Mouse (Mus musculus) spleen, postnatal 10 days (tissue): Measurements from ENCODE around the gene Ppp1r3d.

ENCODE experiments used
- DNase-seq, 2 experiments: peaks; one replicate each; pipeline ENCODE4 v3.0.0; 2021 to 2022; ENCODE audit warnings: low spot score in 2 of 2

The Ppp1r3d gene

DNA sequence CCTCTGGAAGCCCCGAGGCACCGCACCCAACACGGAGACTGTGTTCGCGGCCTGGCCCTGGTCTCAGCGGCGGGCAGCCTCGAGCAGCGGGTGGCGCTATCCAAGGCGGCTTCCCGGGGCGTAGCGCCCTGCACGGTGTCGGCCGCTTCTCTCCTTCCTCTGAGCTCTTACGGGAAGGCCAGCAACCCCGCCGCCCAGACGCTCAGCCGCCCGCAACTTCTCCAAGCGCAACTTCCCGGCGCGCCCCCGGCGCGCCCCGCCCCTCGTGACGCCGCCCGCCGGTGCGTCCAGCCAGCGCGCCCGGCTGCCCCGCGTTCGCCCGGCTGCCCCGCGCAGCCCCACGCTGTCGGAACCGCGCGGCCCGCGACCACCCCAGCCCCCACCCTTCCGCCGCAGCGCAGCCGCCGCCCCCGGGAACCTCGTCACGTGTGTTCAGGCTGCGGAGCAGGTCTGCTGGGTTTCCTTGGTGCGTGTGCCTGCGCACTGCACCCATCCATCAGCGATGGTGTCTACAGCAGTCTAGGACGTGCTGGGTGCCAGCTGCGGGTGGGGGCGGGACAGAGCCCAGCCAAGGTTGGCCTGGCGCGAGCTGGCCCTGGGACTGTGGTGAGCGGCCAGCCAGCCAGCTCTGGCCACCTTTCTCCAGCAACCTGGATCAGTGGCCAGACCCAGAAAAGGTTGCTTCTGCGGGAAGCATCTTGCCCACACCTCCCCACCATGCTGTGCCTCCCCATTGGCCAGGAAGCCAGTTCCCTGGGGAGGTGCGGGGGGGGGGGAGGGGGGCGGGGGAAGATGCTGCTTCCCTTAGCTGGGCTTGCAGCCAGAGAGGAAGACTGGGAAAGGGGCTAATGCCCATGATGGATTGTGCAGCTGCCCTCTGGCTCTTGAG is at the start of gene Ppp1r3d, which contains the start of gene Fam217b:
TSS of gene Ppp1r3d (minus strand) at position 212 of the 889 bp plus-strand sequence.
TSS of gene Fam217b (plus strand) at position 264 of the 889 bp plus-strand sequence.
- peak; percentile 9 to 33 for DNase-seq

GRCm38 (mm10) chr2:178460353-178460752 is 46.1 kb upstream of the Ppp1r3d start:
- no peak for DNase-seq

GRCm38 (mm10) chr2:178457414-178457813 is 43.1 kb upstream of the Ppp1r3d start:
- no peak for DNase-seq

DNA sequence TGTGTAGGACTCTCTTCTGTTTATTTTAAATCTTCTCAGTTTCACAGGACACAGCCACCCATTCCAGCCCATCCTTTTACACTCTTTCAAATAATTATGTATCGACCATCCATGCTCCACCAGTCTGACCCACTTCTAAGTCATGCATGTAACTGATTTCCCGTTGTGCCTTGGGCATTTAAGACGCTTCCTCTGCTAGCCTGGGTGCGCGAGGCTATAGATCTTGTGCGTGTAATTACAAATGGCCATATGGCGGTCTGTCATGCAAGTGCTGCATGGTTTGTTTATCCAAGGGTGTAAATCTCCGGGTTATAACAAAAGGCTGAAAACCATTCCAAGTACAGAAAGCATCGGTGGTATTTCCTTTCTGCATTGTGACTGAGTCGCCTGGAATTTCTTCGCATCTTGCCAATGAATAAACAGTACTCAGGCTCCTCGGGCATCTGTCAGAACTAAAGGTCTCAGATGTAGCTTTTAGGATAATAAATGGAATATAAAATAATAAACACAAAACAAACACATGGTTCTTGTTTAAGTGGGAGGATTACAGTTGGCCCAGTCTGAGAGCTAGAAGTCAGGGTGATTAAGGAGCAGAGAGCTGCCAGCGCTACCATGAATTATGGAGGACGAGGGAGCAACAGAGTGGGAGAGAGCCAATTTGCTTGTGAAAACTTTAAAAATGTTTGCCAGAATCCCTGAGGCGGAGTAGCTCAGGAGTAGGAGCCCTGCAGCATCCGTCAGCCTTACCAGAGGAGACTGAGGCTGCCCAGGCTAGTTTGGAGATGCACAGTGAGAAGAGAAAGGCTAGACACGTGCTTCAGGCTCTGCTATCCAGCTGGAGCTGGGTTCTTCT is 40.6 kb upstream of the Ppp1r3d start:
- no peak for DNase-seq

DNA sequence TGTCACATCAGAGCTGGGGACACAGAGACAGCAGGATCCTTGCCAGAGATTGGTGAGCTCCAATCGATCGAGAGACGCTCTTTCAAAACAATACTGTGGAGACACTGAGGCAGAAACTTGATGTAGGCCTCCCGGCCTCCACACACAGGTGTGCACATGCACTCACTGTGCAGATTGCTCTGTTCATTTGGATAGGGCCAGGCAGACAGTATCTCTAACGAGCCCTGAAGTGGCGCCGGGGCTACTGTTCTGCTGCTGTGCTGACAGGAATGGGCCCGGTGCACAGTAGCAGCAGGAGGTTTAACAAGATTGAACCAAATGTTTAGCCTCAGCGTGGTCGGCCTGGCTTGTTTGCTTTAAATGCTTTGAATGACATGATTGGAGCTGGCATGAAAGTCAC is 36.7 kb upstream of the Ppp1r3d start:
- DNase-seq = no peak

DNA sequence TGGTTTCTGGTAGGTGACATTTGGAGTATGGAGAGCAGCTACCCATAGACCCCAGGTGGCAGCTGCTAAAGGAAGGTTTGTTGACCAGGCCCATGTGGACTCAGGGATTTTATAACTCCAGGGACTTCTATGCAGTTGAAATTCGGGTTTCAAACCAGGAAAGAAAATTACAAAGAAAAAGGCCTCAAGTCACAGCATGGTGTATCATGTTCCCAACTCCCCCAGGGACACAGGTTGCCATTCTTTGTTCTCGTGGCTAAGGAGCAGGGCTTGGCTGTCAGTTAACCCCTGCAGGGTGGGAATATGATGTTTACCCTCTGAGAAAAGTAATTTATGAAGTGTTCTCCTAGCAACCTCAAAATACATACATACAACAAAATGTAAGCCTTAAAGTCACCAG is 36.0 kb upstream of the Ppp1r3d start:
- DNase-seq = no peak

DNA sequence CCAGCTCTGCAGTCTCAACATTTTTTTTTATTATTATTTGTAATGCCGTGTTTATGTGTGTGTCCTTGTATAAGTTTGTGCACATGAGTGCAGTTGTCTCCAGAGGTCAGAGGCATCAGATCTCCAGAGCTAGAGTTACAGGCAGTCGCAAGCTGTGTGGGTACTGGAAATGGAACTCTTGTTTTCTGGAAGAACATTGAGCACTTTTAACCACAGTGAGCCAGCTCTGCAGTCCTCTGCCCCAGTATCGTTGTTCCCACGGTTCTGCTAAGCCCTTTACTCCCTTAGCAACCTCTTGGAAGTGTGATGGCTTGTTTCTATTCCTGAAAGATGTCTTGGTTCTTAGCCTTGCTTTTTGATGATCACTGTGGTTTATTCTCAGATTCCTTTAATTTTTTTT is 35.1 kb upstream of the Ppp1r3d start:
- no peak for DNase-seq

DNA sequence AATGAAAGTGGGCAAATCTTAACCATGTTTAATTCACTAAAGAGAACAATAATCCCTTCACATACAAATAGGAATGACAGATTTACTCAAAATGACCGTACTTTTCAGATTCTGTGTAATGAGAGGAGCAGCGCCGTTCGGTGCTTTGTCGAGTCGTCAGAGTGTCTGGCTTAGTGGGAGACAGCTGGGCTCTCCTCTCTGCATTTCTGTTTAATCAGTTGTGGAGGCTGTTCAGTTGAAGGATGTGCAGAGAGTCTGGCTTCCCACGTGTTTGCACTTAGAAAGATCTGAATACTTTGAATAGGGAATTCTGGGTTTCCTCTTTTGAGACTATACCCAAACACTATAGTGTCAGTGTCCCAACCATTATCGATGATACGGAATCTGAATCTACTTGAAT is 23.0 kb upstream of the Ppp1r3d start:
- no peak for DNase-seq

DNA sequence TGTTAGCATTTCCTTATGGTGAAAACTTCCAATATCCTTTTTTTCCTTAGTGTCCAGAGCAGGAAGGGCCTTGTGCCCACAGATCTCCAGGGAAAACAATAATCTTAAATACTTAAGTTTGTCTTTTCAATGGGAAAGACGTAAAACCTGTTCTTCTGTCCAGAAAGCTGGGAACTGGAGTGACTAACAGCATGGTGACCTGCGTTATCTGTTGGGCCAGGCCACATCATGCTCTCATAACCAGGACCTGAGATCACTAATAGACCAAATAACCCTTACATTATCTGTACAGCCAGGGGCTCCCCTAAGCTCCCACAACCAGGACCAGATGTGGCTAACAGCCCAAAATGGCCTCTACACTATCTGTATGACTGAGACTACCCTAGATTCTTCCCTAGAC is 19.6 kb upstream of the Ppp1r3d start:
- DNase-seq = no peak

DNA sequence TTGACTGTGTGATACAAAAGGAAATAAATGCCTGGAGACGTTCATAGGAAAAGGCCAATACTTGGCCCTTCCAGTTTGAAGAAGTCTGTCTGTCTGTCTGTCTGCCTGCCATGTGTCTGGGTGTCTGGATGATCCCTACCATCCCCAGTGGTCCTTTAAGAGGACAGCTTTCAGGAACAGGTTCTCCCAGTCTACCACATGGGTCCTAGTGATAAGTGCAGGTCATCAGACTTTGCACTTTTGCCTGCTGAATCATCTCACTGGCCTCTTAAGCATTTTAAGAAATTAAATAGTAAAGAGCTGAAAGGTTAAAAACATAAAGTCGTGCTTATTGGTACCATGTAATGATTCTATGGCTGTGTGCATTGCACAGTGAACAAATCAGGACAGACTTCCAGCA is 19.2 kb upstream of the Ppp1r3d start:
- no peak for DNase-seq

- no peak for DNase-seq
Measured at GRCm38 (mm10) chr2:178430231-178430630, 16.0 kb upstream of the Ppp1r3d start, which contains the start of gene Cdh26. Gene Cdh26, plus strand, starts transcription at chr2:178430531.

- DNase-seq = no peak
Measured at GRCm38 (mm10) chr2:178429426-178429825, 15.2 kb upstream of the Ppp1r3d start.

GRCm38 (mm10) chr2:178428676-178429075 is 14.4 kb upstream of the Ppp1r3d start:
- DNase-seq = no peak

DNA sequence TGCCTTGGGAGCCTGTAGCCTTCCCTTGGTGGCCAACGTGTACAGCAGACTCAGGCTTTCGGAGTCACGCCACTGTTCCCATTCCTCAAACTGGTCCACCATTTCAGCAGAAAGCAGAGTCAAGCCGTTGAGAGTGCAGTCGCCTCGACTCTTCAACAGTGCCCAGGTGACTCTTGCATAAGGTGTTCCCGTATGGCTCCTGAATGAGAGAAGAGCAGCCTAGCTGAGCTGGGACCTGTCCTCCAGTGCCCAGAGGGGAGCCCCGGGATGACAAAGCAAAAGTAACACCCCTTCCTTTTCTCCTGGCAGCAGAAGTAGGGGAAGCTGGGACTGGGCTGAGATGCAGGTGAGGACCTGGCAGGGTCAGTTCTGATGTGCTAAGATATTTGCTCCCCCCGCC is 13.9 kb upstream of the Ppp1r3d start:
- DNase-seq = no peak

DNA sequence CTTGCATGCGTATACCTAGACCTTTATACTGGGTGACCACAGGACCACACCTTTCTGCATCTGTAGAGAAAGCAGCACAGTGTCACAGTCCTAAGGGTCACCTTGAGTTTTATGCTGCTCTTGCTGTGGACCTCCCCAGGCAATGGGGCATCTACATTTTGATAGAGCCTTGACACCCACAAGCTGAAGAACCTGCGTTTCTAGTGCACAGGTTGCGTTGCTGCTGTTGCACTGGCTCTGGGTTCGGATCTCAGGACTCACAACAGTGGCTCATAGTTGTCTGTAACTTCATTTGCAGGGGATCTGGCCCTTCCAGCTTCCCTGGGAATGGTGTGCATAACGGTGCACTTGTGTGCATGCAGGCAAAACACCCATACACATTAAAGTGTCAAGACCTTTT is 12.9 kb upstream of the Ppp1r3d start:
- no peak for DNase-seq

DNA sequence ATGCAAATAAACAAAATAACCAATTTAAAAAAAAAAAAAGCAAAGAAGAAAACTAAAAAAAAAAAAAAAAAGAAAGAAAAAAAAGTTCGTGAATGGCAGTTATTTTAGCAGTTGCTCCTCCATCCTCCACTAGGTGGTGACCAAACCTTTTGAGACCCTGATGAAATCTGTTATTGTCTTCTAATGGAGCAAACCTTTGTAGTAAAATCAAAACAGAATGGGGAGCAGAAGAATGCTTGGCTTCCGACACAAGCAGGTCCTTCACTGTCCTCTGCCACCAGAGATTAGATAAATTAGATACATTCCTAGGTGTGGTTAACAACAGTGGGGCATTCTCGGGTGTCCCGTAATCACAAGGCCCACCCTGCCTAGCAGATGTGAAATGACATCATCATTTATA is 12.0 kb upstream of the Ppp1r3d start:
- peak; percentile 0 to 16 for DNase-seq

DNA sequence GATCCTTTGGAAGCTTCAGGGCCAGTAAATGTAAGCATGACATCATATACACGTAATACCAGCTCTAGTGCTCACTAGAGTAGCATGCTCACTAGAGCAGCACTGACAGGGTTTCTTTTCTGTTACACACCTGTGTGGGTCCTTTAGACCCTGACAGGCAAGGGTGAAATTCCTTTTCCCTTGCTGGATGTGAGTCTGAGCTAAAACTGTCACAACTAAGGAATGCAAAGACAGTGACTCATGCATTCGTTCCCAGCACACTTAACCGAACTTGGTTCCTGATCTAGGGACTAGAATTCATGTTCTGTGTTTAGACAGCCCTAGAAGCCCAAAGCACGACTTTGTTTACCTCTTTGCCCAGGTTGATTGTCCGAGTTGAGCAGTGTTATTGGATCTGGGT is 9.0 kb upstream of the Ppp1r3d start:
- peak; percentile 0 to 1 for DNase-seq

- DNase-seq = peak in 1 of 2 experiments; percentile 4
Measured at GRCm38 (mm10) chr2:178422186-178422585, 7.9 kb upstream of the Ppp1r3d start.

DNA sequence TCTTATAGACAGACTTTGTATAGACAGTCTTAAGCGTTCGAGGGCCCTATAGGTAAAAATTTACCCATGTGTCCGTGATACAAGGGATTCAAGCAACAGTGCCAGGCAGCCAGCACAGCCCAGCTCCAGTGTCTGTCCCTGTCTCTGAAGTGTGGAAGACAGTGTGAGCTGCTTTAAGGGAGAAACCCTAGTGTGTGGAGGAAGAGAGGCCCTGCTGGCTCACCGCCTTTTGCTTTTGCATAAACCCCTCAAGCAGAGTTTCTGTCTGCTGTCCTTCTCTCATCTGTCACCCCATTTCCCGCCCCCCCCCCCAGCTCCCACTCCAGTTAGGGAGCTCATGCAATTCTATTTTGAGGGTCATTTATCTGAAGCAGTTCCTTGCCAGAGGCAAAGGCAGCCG is 7.3 kb upstream of the Ppp1r3d start:
- DNase-seq = no peak

DNA sequence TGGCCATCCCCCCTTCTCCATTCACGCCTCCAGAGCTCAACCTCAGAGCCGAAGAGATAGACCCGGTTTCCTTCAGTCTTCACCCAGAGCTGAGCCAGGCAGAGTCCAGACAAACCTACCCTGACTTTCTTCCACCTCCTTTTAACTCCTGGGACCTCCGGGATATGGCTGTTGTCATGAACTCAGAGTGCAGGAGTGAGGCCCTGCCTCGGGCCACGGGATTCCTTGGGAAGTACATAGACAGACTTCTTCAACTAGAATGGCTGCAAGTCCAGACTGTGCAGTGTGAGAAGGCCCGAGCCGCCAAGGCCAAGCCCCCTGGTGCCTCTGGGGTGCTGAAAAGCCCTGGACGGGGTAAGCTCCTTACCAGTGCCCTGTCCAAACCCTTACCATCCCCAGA is 6.3 kb upstream of the Ppp1r3d start:
- DNase-seq = peak in 1 of 2 experiments; percentile 1

GRCm38 (mm10) chr2:178416970-178417369 is 2.7 kb upstream of the Ppp1r3d start:
- peak in 1 of 2 experiments; percentile 27 for DNase-seq

- peak; percentile 5 to 31 for DNase-seq
Measured at GRCm38 (mm10) chr2:178416427-178416826, 2.2 kb upstream of the Ppp1r3d start.

GRCm38 (mm10) chr2:178415150-178415448 is 827 bp upstream of the Ppp1r3d start:
- DNase-seq = no peak
